Mouse (Mus musculus): ENCODE data around the gene Gpr171. TPM values are rescaled to one million over a fixed set of nuclear protein-coding genes. Genes with fewer than 3 reads are reported as not detected.

The Gpr171 gene
- polyA plus RNA-seq (2014; fragmentation: Illumina TruSeq; extraction: RNeasy Lipid Tissue Mini Kit (QIAGEN cat#74804); ENCODE audit: insufficient read depth, low read depth, low replicate concordance): 4.6 TPM

GRCm38 (mm10) chr3:59101218-59101986 is at the start of gene Gpr171:
Gene Gpr171 (minus strand): TSS chr3:59101821.

Other genes starting within 250 kb of the Gpr171 start
- gene Clrn1, start 216.5 kb downstream of the Gpr171 start, polyA plus RNA-seq (2014; fragmentation: Illumina TruSeq; extraction: RNeasy Lipid Tissue Mini Kit (QIAGEN cat#74804); ENCODE audit: insufficient read depth, low read depth, low replicate concordance): not detected
- 0.21 TPM for gene Med12l, start 96.0 kb downstream of the Gpr171 start, polyA plus RNA-seq (2014; fragmentation: Illumina TruSeq; extraction: RNeasy Lipid Tissue Mini Kit (QIAGEN cat#74804); ENCODE audit: insufficient read depth, low read depth, low replicate concordance)
- gene P2ry14, start 51.8 kb upstream of the Gpr171 start, polyA plus RNA-seq (2014; fragmentation: Illumina TruSeq; extraction: RNeasy Lipid Tissue Mini Kit (QIAGEN cat#74804); ENCODE audit: insufficient read depth, low read depth, low replicate concordance): 8.8 TPM
- not detected for gene Gpr87, start 93.3 kb upstream of the Gpr171 start, polyA plus RNA-seq (2014; fragmentation: Illumina TruSeq; extraction: RNeasy Lipid Tissue Mini Kit (QIAGEN cat#74804); ENCODE audit: insufficient read depth, low read depth, low replicate concordance)
- gene P2ry13, start 109.1 kb upstream of the Gpr171 start, polyA plus RNA-seq (2014; fragmentation: Illumina TruSeq; extraction: RNeasy Lipid Tissue Mini Kit (QIAGEN cat#74804); ENCODE audit: insufficient read depth, low read depth, low replicate concordance): 2.2 TPM
- 2.0 TPM for gene P2ry12, start 161.1 kb upstream of the Gpr171 start, polyA plus RNA-seq (2014; fragmentation: Illumina TruSeq; extraction: RNeasy Lipid Tissue Mini Kit (QIAGEN cat#74804); ENCODE audit: insufficient read depth, low read depth, low replicate concordance)
- gene Igsf10, start 242.6 kb upstream of the Gpr171 start, polyA plus RNA-seq (2014; fragmentation: Illumina TruSeq; extraction: RNeasy Lipid Tissue Mini Kit (QIAGEN cat#74804); ENCODE audit: insufficient read depth, low read depth, low replicate concordance): 1.3 TPM

Measured in lung, adult 10 weeks (tissue).